Mouse (Mus musculus): ENCODE results near the gene Gtf2i. TPM values are rescaled to one million over a fixed set of nuclear protein-coding genes. Genes with fewer than 3 reads are reported as not detected.

The Gtf2i gene
- polyA plus RNA-seq, 1 experiment from 2014 or later = 170 TPM

GRCm38 (mm10) chr5:134318903-134319302, 4.3 kb upstream of the Gtf2i start:
- Histone ChIP-seq H3K27ac (no peak overlapping the region), H3K9me3 (no peaks in the 10 kb centered on the region), H3K4me1 (peaks cover 8% of the 10 kb centered on the region), H3K4me2 (no peak overlapping the region), H3K9ac (no peak overlapping the region), H3K27me3 (no peaks in the 10 kb centered on the region), H3K4me3 (no peak overlapping the region), H3K36me3 (no peaks in the 10 kb centered on the region)
- WGBS = 75% methylated on average over 6 of the region's 6 CpGs
- no peak for ATAC-seq (ENCODE audit: insufficient number of reproducible peaks, low FRiP score, low TSS enrichment, low read depth)

- H3K4me2 ChIP-seq = no peak overlapping the region
- H3K27ac ChIP-seq = peak overlapping the region; percentile 98
- no peak for ATAC-seq (ENCODE audit: insufficient number of reproducible peaks, low FRiP score, low TSS enrichment, low read depth)
- no peaks in the 10 kb centered on the region for H3K36me3 ChIP-seq
- H3K27me3 ChIP-seq = no peaks in the 10 kb centered on the region
- H3K9me3 ChIP-seq = no peaks in the 10 kb centered on the region
- 51% methylated on average over 7 of the region's 7 CpGs for WGBS
- no peak overlapping the region for H3K9ac ChIP-seq
- no peak overlapping the region for H3K4me3 ChIP-seq
- peaks cover 17% of the 10 kb centered on the region for H3K4me1 ChIP-seq
These were observed 2.2 kb upstream of the Gtf2i start for GRCm38 (mm10) chr5:134316721-134317120.

GRCm38 (mm10) chr5:134315623-134316350, 1.2 kb upstream of the Gtf2i start:
- under 1% methylated on average over 25 of the region's 25 CpGs for WGBS
- ATAC-seq (ENCODE audit: insufficient number of reproducible peaks, low FRiP score, low TSS enrichment, low read depth) = no peak
- no peaks in the 10 kb centered on the region for H3K27me3 ChIP-seq

GRCm38 (mm10) chr5:134314068-134314674, 389 bp downstream of the Gtf2i start:
- peak overlapping the region; percentile 96 for H3K9ac ChIP-seq
- peaks cover 24% of the 10 kb centered on the region for H3K36me3 ChIP-seq
- peaks cover 29% of the 10 kb centered on the region for H3K4me1 ChIP-seq
- H3K27ac ChIP-seq = peak overlapping the region; percentile 99
- H3K27me3 ChIP-seq = no peaks in the 10 kb centered on the region
- H3K4me3 ChIP-seq = peak overlapping the region; percentile 81
- WGBS = under 1% methylated on average over 51 of the region's 64 CpGs
- no peaks in the 10 kb centered on the region for H3K9me3 ChIP-seq
- ATAC-seq (ENCODE audit: insufficient number of reproducible peaks, low FRiP score, low TSS enrichment, low read depth) = peak; percentile 16
- peak overlapping the region; percentile 64 for H3K4me2 ChIP-seq

More at GRCm38 (mm10) chr5:134315623-134316350, 1.2 kb upstream of the Gtf2i start:
- peak overlapping the region; percentile 98 for H3K27ac ChIP-seq
- H3K36me3 ChIP-seq = peaks cover 8% of the 10 kb centered on the region
- H3K9me3 ChIP-seq = no peaks in the 10 kb centered on the region
- H3K9ac ChIP-seq = peak overlapping the region; percentile 41; the same call in 1 of the 2 replicates
- H3K4me3 ChIP-seq = peak overlapping the region; percentile 81
- peaks cover 26% of the 10 kb centered on the region for H3K4me1 ChIP-seq
- peak overlapping the region; percentile 67 for H3K4me2 ChIP-seq

GRCm38 (mm10) chr5:134313451-134314067, 1.0 kb downstream of the Gtf2i start:
- peak overlapping the region; percentile 99 for H3K27ac ChIP-seq
- peaks cover 27% of the 10 kb centered on the region for H3K36me3 ChIP-seq
- ATAC-seq (ENCODE audit: insufficient number of reproducible peaks, low FRiP score, low TSS enrichment, low read depth) = peak; percentile 80
- H3K4me1 ChIP-seq = peaks cover 29% of the 10 kb centered on the region
- peak overlapping the region; percentile 96 for H3K9ac ChIP-seq
- no peaks in the 10 kb centered on the region for H3K27me3 ChIP-seq
- H3K4me3 ChIP-seq = peak overlapping the region; percentile 81
- no peaks in the 10 kb centered on the region for H3K9me3 ChIP-seq
- H3K4me2 ChIP-seq = peak overlapping the region; percentile 64
- WGBS = under 1% methylated on average over 68 of the region's 68 CpGs

- peak overlapping the region; percentile 64 for H3K4me2 ChIP-seq
- peak overlapping the region; percentile 96 for H3K9ac ChIP-seq
- peak overlapping the region; percentile 81 for H3K4me3 ChIP-seq
- H3K9me3 ChIP-seq = no peaks in the 10 kb centered on the region
- peak overlapping the region; percentile 99 for H3K27ac ChIP-seq
- H3K27me3 ChIP-seq = no peaks in the 10 kb centered on the region
- peaks cover 27% of the 10 kb centered on the region for H3K36me3 ChIP-seq
- 2% methylated on average over 19 of the region's 19 CpGs for WGBS
- peaks cover 32% of the 10 kb centered on the region for H3K4me1 ChIP-seq
- ATAC-seq (ENCODE audit: insufficient number of reproducible peaks, low FRiP score, low TSS enrichment, low read depth) = no peak
These were observed 1.7 kb downstream of the Gtf2i start for GRCm38 (mm10) chr5:134312691-134313450.

- ATAC-seq (ENCODE audit: insufficient number of reproducible peaks, low FRiP score, low TSS enrichment, low read depth) = no peak
- peaks cover 35% of the 10 kb centered on the region for H3K36me3 ChIP-seq
These were observed 2.6 kb downstream of the Gtf2i start for GRCm38 (mm10) chr5:134311894-134312411.

GRCm38 (mm10) chr5:134310201-134310600, 4.4 kb downstream of the Gtf2i start:
- H3K36me3 ChIP-seq = peaks cover 45% of the 10 kb centered on the region
- 93% methylated on average over 9 of the region's 9 CpGs for WGBS
- no peak overlapping the region for H3K4me3 ChIP-seq
- ATAC-seq (ENCODE audit: insufficient number of reproducible peaks, low FRiP score, low TSS enrichment, low read depth) = no peak
- H3K9me3 ChIP-seq = no peaks in the 10 kb centered on the region
- H3K27me3 ChIP-seq = no peaks in the 10 kb centered on the region
- H3K27ac ChIP-seq = no peak overlapping the region
- no peak overlapping the region for H3K4me2 ChIP-seq
- peaks cover 26% of the 10 kb centered on the region for H3K4me1 ChIP-seq
- no peak overlapping the region for H3K9ac ChIP-seq

More at GRCm38 (mm10) chr5:134311894-134312411, 2.6 kb downstream of the Gtf2i start:
- Histone ChIP-seq H3K27ac (peak overlapping the region; percentile 59), H3K27me3 (no peaks in the 10 kb centered on the region), H3K4me1 (peaks cover 31% of the 10 kb centered on the region), H3K4me3 (peak overlapping the region; percentile 81), H3K4me2 (peak overlapping the region; percentile 64), H3K9me3 (no peaks in the 10 kb centered on the region), H3K9ac (no peak overlapping the region)
- WGBS = 56% methylated on average over 6 of the region's 6 CpGs

GRCm38 (mm10) chr5:134309345-134309744, 5.2 kb downstream of the Gtf2i start:
- WGBS = 91% methylated on average over 1 of the region's 1 CpGs
- no peak overlapping the region for H3K27ac ChIP-seq
- no peaks in the 10 kb centered on the region for H3K9me3 ChIP-seq
- ATAC-seq (ENCODE audit: insufficient number of reproducible peaks, low FRiP score, low TSS enrichment, low read depth) = no peak
- no peak overlapping the region for H3K9ac ChIP-seq
- no peaks in the 10 kb centered on the region for H3K27me3 ChIP-seq
- no peak overlapping the region for H3K4me3 ChIP-seq
- peaks cover 32% of the 10 kb centered on the region for H3K4me1 ChIP-seq
- H3K36me3 ChIP-seq = peaks cover 52% of the 10 kb centered on the region
- H3K4me2 ChIP-seq = no peak overlapping the region

- Histone ChIP-seq H3K36me3 (peaks cover 68% of the 10 kb centered on the region), H3K27ac (peak overlapping the region; percentile 47; the same call in 1 of the 2 replicates), H3K27me3 (no peaks in the 10 kb centered on the region), H3K4me1 (peaks cover 17% of the 10 kb centered on the region; the same call in 1 of the 2 replicates), H3K9me3 (no peaks in the 10 kb centered on the region), H3K4me2 (no peak overlapping the region), H3K4me3 (no peak overlapping the region), H3K9ac (no peak overlapping the region)
- no peak for ATAC-seq (ENCODE audit: insufficient number of reproducible peaks, low FRiP score, low TSS enrichment, low read depth)
- 61% methylated on average over 6 of the region's 6 CpGs for WGBS
These were observed 9.9 kb downstream of the Gtf2i start for GRCm38 (mm10) chr5:134304639-134305038.

GRCm38 (mm10) chr5:134295277-134296050, 19.1 kb downstream of the Gtf2i start:
- H3K4me1 ChIP-seq = no peaks in the 10 kb centered on the region
- H3K9ac ChIP-seq = no peak overlapping the region
- no peaks in the 10 kb centered on the region for H3K9me3 ChIP-seq
- H3K27ac ChIP-seq = no peak overlapping the region
- WGBS = 90% methylated on average over 16 of the region's 16 CpGs
- H3K4me2 ChIP-seq = no peak overlapping the region
- no peak for ATAC-seq (ENCODE audit: insufficient number of reproducible peaks, low FRiP score, low TSS enrichment, low read depth)
- H3K36me3 ChIP-seq = peaks cover 72% of the 10 kb centered on the region
- no peaks in the 10 kb centered on the region for H3K27me3 ChIP-seq
- H3K4me3 ChIP-seq = no peak overlapping the region
